Mouse (Mus musculus): ENCODE results near the gene Rpl14.
A peak's percentile ranks its signal among the peaks of the same experiment; 100 is the strongest.

Gene Rpl14

GRCm38 (mm10) chr9:120571593-120572385 is 545 bp downstream of the Rpl14 start:
- no peak for DNase-seq

- no peak for DNase-seq
Observed at GRCm38 (mm10) chr9:120575748-120576661, 4.8 kb downstream of the Rpl14 start.

- no peak for DNase-seq
Observed at GRCm38 (mm10) chr9:120576662-120577013, 5.4 kb downstream of the Rpl14 start.

- peak; percentile 82 to 88 for DNase-seq
Observed at GRCm38 (mm10) chr9:120577133-120577651, 5.9 kb downstream of the Rpl14 start.

GRCm38 (mm10) chr9:120577706-120578405 is 6.6 kb downstream of the Rpl14 start:
- no peak for DNase-seq

- DNase-seq: no peak
Observed at GRCm38 (mm10) chr9:120578701-120579100, 7.5 kb downstream of the Rpl14 start.

- DNase-seq: no peak
Observed at GRCm38 (mm10) chr9:120579808-120580207, 8.6 kb downstream of the Rpl14 start.

- DNase-seq: peak; percentile 54 to 67
Observed at GRCm38 (mm10) chr9:120581941-120582618, 10.8 kb downstream of the Rpl14 start.

- DNase-seq: peak; percentile 76 to 87
Observed at GRCm38 (mm10) chr9:120582619-120583308, 11.5 kb downstream of the Rpl14 start.

- no peak for DNase-seq
Observed at GRCm38 (mm10) chr9:120583314-120583713, 12.1 kb downstream of the Rpl14 start.

GRCm38 (mm10) chr9:120586546-120586945 is 15.3 kb downstream of the Rpl14 start:
- DNase-seq: peak in 1 of 2 experiments; percentile 61

GRCm38 (mm10) chr9:120591490-120591889 is 20.2 kb downstream of the Rpl14 start:
- no peak for DNase-seq

GRCm38 (mm10) chr9:120593383-120594101 is 22.3 kb downstream of the Rpl14 start:
- no peak for DNase-seq

- no peak for DNase-seq
Observed at GRCm38 (mm10) chr9:120594839-120595238, 23.6 kb downstream of the Rpl14 start.

GRCm38 (mm10) chr9:120595306-120595705 is 24.1 kb downstream of the Rpl14 start:
- no peak for DNase-seq

GRCm38 (mm10) chr9:120601488-120602171 is 30.4 kb downstream of the Rpl14 start:
- DNase-seq: no peak

GRCm38 (mm10) chr9:120602172-120602838 is 31.1 kb downstream of the Rpl14 start:
- no peak for DNase-seq

GRCm38 (mm10) chr9:120602839-120603511 is 31.7 kb downstream of the Rpl14 start:
- peak; percentile 26 to 34 for DNase-seq

- DNase-seq: no peak
Observed at GRCm38 (mm10) chr9:120603512-120603908, 32.3 kb downstream of the Rpl14 start.

Data from thymus, adult 18-20 months (tissue).